Mouse (Mus musculus): ENCODE data around the gene Cntn4.

DNA sequence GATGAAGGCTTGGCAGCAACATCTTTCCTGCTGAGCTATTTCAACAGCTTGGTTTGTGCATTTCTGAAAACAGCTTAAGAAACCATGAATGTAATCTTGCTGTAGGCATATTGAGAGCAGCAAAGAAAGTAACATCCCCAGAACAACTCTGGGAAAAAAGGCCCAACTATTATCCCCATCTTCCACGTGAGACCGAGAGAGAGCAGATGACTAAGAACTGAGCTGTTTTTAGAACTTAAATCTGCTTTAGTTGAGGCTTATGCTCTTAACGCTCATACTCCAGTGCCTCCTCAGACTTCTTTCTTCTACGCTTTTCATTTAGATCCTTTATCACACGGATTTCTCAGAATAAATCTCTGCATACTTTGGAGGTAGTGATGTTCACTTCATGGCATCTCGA lies 784.9 kb downstream of the Cntn4 start:
- no peak for TF ChIP-seq CTCF (IDR thresholded peaks at IDR 0.05; ENCODE audit: low read depth)
- no peak for TF ChIP-seq EP300 (IDR thresholded peaks at IDR 0.05; ENCODE audit: low read depth)
